Mouse (Mus musculus) frontal cortex, postnatal 14 days (tissue): ENCODE data around the gene Tnik.

Experiments used
- DNase-seq, 2 experiments: peaks; one replicate each; pipeline ENCODE4 v3.0.0; 2022; ENCODE audit warnings: low spot score in 2 of 2

Tnik gene

GRCm38 (mm10) chr3:28405391-28405790 is 142.4 kb downstream of the Tnik start:
- DNase-seq = no peak

- DNase-seq = peak; percentile 51 to 52
These were observed 145.9 kb downstream of the Tnik start for GRCm38 (mm10) chr3:28408859-28409459.

- DNase-seq = no peak
These were observed 147.3 kb downstream of the Tnik start for GRCm38 (mm10) chr3:28410269-28410668.

GRCm38 (mm10) chr3:28415986-28416385 is 153.0 kb downstream of the Tnik start:
- no peak for DNase-seq

- no peak for DNase-seq
These were observed 154.2 kb downstream of the Tnik start for GRCm38 (mm10) chr3:28417091-28417715.

GRCm38 (mm10) chr3:28420194-28420593 is 157.2 kb downstream of the Tnik start:
- DNase-seq = no peak

GRCm38 (mm10) chr3:28420698-28421097 is 157.7 kb downstream of the Tnik start:
- DNase-seq = no peak

- no peak for DNase-seq
These were observed 158.8 kb downstream of the Tnik start for GRCm38 (mm10) chr3:28421798-28422197.

- no peak for DNase-seq
These were observed 159.2 kb downstream of the Tnik start for GRCm38 (mm10) chr3:28422221-28422620.

GRCm38 (mm10) chr3:28425911-28426310 is 162.9 kb downstream of the Tnik start:
- no peak for DNase-seq

GRCm38 (mm10) chr3:28431459-28431858 is 168.4 kb downstream of the Tnik start:
- no peak for DNase-seq

GRCm38 (mm10) chr3:28432321-28432720 is 169.3 kb downstream of the Tnik start:
- no peak for DNase-seq

GRCm38 (mm10) chr3:28435478-28435877 is 172.5 kb downstream of the Tnik start:
- DNase-seq = no peak

- DNase-seq = no peak
These were observed 174.4 kb downstream of the Tnik start for GRCm38 (mm10) chr3:28437429-28437828.

GRCm38 (mm10) chr3:28441545-28441944 is 178.5 kb downstream of the Tnik start:
- DNase-seq = no peak

- DNase-seq = no peak
These were observed 179.1 kb downstream of the Tnik start for GRCm38 (mm10) chr3:28442116-28442515.

- no peak for DNase-seq
These were observed 184.9 kb downstream of the Tnik start for GRCm38 (mm10) chr3:28447950-28448349.

- DNase-seq = no peak
These were observed 190.4 kb downstream of the Tnik start for GRCm38 (mm10) chr3:28453458-28453857.

GRCm38 (mm10) chr3:28456842-28457241 is 193.8 kb downstream of the Tnik start:
- DNase-seq = no peak

- DNase-seq = no peak
These were observed 194.5 kb downstream of the Tnik start for GRCm38 (mm10) chr3:28457517-28457916.

- DNase-seq = no peak
These were observed 203.7 kb downstream of the Tnik start for GRCm38 (mm10) chr3:28466688-28467087.

- DNase-seq = no peak
These were observed 204.2 kb downstream of the Tnik start for GRCm38 (mm10) chr3:28467148-28467754.

- no peak for DNase-seq
These were observed 204.9 kb downstream of the Tnik start for GRCm38 (mm10) chr3:28467871-28468285.
